Mouse (Mus musculus) right cerebral cortex, postnatal 36 days (tissue): ENCODE measurements at regions not wholly inside any gene's neighbourhood (a gene's known extent, or its start where the extent isn't known, plus 50 kb on each side); places are given as distances from the start of the nearest gene placed in this dataset.

ENCODE experiments used
- DNase-seq, 2 experiments: peaks; one replicate each; pipeline ENCODE4 v3.0.0; 2022; ENCODE audit warnings: low spot score in 2 of 2, mixed read lengths in 1 of 2

GRCm38 (mm10) chr4:31493087-31493511 is 470.8 kb upstream of the Map3k7 start:
- no peak for DNase-seq

GRCm38 (mm10) chr4:31499888-31500287 is 464.0 kb upstream of the Map3k7 start:
- DNase-seq = no peak

- DNase-seq = no peak
Observed at GRCm38 (mm10) chr4:31500432-31500831, 463.5 kb upstream of the Map3k7 start.

- DNase-seq = no peak
Observed at GRCm38 (mm10) chr4:31525638-31526207, 438.2 kb upstream of the Map3k7 start.

- DNase-seq = no peak
Observed at GRCm38 (mm10) chr4:31536811-31537210, 427.1 kb upstream of the Map3k7 start.

GRCm38 (mm10) chr4:31553780-31554394 is 410.0 kb upstream of the Map3k7 start:
- no peak for DNase-seq

GRCm38 (mm10) chr4:31555077-31555476 is 408.8 kb upstream of the Map3k7 start:
- no peak for DNase-seq

- no peak for DNase-seq
Observed at GRCm38 (mm10) chr4:31557261-31557660, 406.6 kb upstream of the Map3k7 start.

GRCm38 (mm10) chr4:31560305-31560704 is 403.6 kb upstream of the Map3k7 start:
- no peak for DNase-seq

- DNase-seq = no peak
Observed at GRCm38 (mm10) chr4:31561183-31561582, 402.7 kb upstream of the Map3k7 start.

- DNase-seq = peak in 1 of 2 experiments; percentile 8
Observed at GRCm38 (mm10) chr4:31561823-31562222, 402.1 kb upstream of the Map3k7 start.

- no peak for DNase-seq
Observed at GRCm38 (mm10) chr4:31566158-31566557, 397.7 kb upstream of the Map3k7 start.

- DNase-seq = no peak
Observed at GRCm38 (mm10) chr4:31566834-31567233, 397.1 kb upstream of the Map3k7 start.

- DNase-seq = no peak
Observed at GRCm38 (mm10) chr4:31569687-31570086, 394.2 kb upstream of the Map3k7 start.

- no peak for DNase-seq
Observed at GRCm38 (mm10) chr4:31576982-31577579, 386.8 kb upstream of the Map3k7 start.

GRCm38 (mm10) chr4:31583495-31583894 is 380.4 kb upstream of the Map3k7 start:
- no peak for DNase-seq

- DNase-seq = peak in 1 of 2 experiments; percentile 20
Observed at GRCm38 (mm10) chr4:31584171-31584570, 379.7 kb upstream of the Map3k7 start.

- DNase-seq = no peak
Observed at GRCm38 (mm10) chr4:31594089-31594488, 369.8 kb upstream of the Map3k7 start.

- no peak for DNase-seq
Observed at GRCm38 (mm10) chr4:31601536-31601935, 362.4 kb upstream of the Map3k7 start.

- no peak for DNase-seq
Observed at GRCm38 (mm10) chr4:31603776-31604175, 360.1 kb upstream of the Map3k7 start.

GRCm38 (mm10) chr4:31608811-31609210 is 355.1 kb upstream of the Map3k7 start:
- peak; percentile 31 to 36 for DNase-seq

GRCm38 (mm10) chr4:31609559-31609958 is 354.3 kb upstream of the Map3k7 start:
- DNase-seq = no peak

GRCm38 (mm10) chr4:31612147-31612824 is 351.6 kb upstream of the Map3k7 start:
- no peak for DNase-seq
